Mouse (Mus musculus): ENCODE data around the gene Ggps1.

Gene Ggps1

GRCm38 (mm10) chr13:14063013-14063941, at the start of gene Ggps1, which contains the start of gene Arid4b:
Ggps1 (minus strand) TSS chr13:14063488.
Arid4b (plus strand) TSS chr13:14063232.
- peak; percentile 86 to 96 for DNase-seq (ENCODE audit: low spot score in 2 of 2)

- no peak for DNase-seq (ENCODE audit: low spot score in 2 of 2)
Observed at GRCm38 (mm10) chr13:14111146-14111545, 47.9 kb upstream of the Ggps1 start.

- no peak for DNase-seq (ENCODE audit: low spot score in 2 of 2)
Observed at GRCm38 (mm10) chr13:14110154-14110873, 47.0 kb upstream of the Ggps1 start.

- DNase-seq (ENCODE audit: low spot score in 2 of 2), result no peak
Observed at GRCm38 (mm10) chr13:14103026-14103425, 39.7 kb upstream of the Ggps1 start.

GRCm38 (mm10) chr13:14088669-14089068, 25.4 kb upstream of the Ggps1 start:
- no peak for DNase-seq (ENCODE audit: low spot score in 2 of 2)

- no peak for DNase-seq (ENCODE audit: low spot score in 2 of 2)
Observed at GRCm38 (mm10) chr13:14075326-14075725, 12.0 kb upstream of the Ggps1 start.

- no peak for DNase-seq (ENCODE audit: low spot score in 2 of 2)
Observed at GRCm38 (mm10) chr13:14074371-14074770, 11.1 kb upstream of the Ggps1 start.

- no peak for DNase-seq (ENCODE audit: low spot score in 2 of 2)
Observed at GRCm38 (mm10) chr13:14069291-14069690, 6.0 kb upstream of the Ggps1 start.

GRCm38 (mm10) chr13:14068035-14068434, 4.7 kb upstream of the Ggps1 start:
- no peak for DNase-seq (ENCODE audit: low spot score in 2 of 2)

- no peak for DNase-seq (ENCODE audit: low spot score in 2 of 2)
Observed at GRCm38 (mm10) chr13:14065701-14066100, 2.4 kb upstream of the Ggps1 start.

- no peak for DNase-seq (ENCODE audit: low spot score in 2 of 2)
Observed at GRCm38 (mm10) chr13:14065028-14065380, 1.7 kb upstream of the Ggps1 start.

- peak; percentile 64 to 74 for DNase-seq (ENCODE audit: low spot score in 2 of 2)
Observed at GRCm38 (mm10) chr13:14064341-14065027, 1.2 kb upstream of the Ggps1 start.

- no peak for DNase-seq (ENCODE audit: low spot score in 2 of 2)
Observed at GRCm38 (mm10) chr13:14063942-14064271, 619 bp upstream of the Ggps1 start.

- DNase-seq (ENCODE audit: low spot score in 2 of 2), result no peak
Observed at GRCm38 (mm10) chr13:14062209-14063012, 877 bp downstream of the Ggps1 start.

- DNase-seq (ENCODE audit: low spot score in 2 of 2), result no peak
Observed at GRCm38 (mm10) chr13:14059582-14059981, 3.7 kb downstream of the Ggps1 start.

- no peak for DNase-seq (ENCODE audit: low spot score in 2 of 2)
Observed at GRCm38 (mm10) chr13:14056801-14057200, 6.5 kb downstream of the Ggps1 start.

GRCm38 (mm10) chr13:14049878-14050277, 13.4 kb downstream of the Ggps1 start:
- DNase-seq (ENCODE audit: low spot score in 2 of 2), result no peak

- DNase-seq (ENCODE audit: low spot score in 2 of 2), result no peak
Observed at GRCm38 (mm10) chr13:14044521-14044920, 18.8 kb downstream of the Ggps1 start.

- DNase-seq (ENCODE audit: low spot score in 2 of 2), result no peak
Observed at GRCm38 (mm10) chr13:14043851-14044250, 19.4 kb downstream of the Ggps1 start.

- DNase-seq (ENCODE audit: low spot score in 2 of 2), result no peak
Observed at GRCm38 (mm10) chr13:14040186-14040585, 23.1 kb downstream of the Ggps1 start.

GRCm38 (mm10) chr13:14039292-14039965, 23.9 kb downstream of the Ggps1 start, which contains the start of gene Tbce:
Tbce (minus strand) TSS chr13:14039638.
- peak; percentile 92 to 95 for DNase-seq (ENCODE audit: low spot score in 2 of 2)
